Mouse (Mus musculus): ENCODE measurements at regions not wholly inside any gene's neighbourhood (a gene's known extent, or its start where the extent isn't known, plus 50 kb on each side); places are given as distances from the start of the nearest gene placed in this dataset.

DNA sequence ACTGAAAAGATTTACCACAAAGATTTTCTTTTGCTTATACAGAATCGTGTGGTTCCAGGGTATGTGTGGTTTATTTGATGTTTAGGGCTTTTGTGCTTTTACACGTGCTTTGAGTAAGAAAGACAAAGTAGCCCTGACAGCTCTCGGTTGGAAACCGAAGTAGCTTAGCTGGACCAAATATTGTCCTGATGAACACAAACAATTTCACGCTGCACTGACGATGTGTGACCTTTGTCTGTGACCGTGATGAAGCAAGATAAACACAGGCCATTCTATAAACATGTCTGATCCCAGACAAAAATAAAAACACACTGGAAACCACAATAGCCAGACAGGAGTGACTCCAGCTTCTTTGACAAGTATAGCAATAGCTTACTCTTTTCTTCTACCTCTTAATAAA is 262.2 kb upstream of the Sfrp2 start:
- TF ChIP-seq CTCF (conservative IDR thresholded peaks at IDR 0.05; ENCODE audit: low read length) (no peak), NANOG (IDR thresholded peaks at IDR 0.05; ENCODE audit: borderline replicate concordance, low read length) (no peak), POU5F1 (IDR thresholded peaks at IDR 0.05; ENCODE audit: borderline replicate concordance, low read length) (no peak)

All from E14TG2a.4 (cell line).